Mouse (Mus musculus) lung, postnatal 14 days (tissue): Measurements from ENCODE around the gene Vamp1.

Experiments used
- DNase-seq: peaks from one replicate; pipeline ENCODE4 v3.0.0; 2021

Vamp1 gene

GRCm38 (mm10) chr6:125292256-125292655, 76.9 kb downstream of the Vamp1 start:
- no peak for DNase-seq

- DNase-seq = no peak
These were observed 78.7 kb downstream of the Vamp1 start for GRCm38 (mm10) chr6:125294049-125294448.
